Mouse (Mus musculus): Measurements from ENCODE around the gene Hpse2.

- TF ChIP-seq CTCF (IDR thresholded peaks at IDR 0.05; ENCODE audit: extremely low read depth, insufficient read depth, insufficient read length, insufficient replicate concordance) = no peak
- TF ChIP-seq POLR2A (IDR thresholded peaks at IDR 0.05; ENCODE audit: low read depth, low read length) = no peak
Measured at GRCm38 (mm10) chr19:43387071-43387770, 934 bp downstream of the Hpse2 start.
